Comparison of ENCODE assay signal across 28 mouse cellular contexts in genomic region chr19:10742565-10742964, GRCm38 (mm10). TPM values are rescaled to one million over a fixed set of nuclear protein-coding genes. Genes with fewer than 3 reads are reported as not detected.
DNase-seq lines count a peak whose midpoint lies in the region; ATAC-seq and TF ChIP-seq lines count a peak whose summit lies in the region.
"Had no signal": no experiment of that assay in that cellular context is flagged by ENCODE, and none has a peak within 500 bp of the region (broad histone marks: within the 10 kb centered on the region; RNA-seq: fewer than 3 reads in every experiment).

No protein-coding gene starts in this region.

- H3K9me3 ChIP-seq in heart, embryonic 11.5 days (replicated peaks; ENCODE audit: control insufficient read depth, low read length) = no peaks in the 10 kb centered on the region
- no peaks in the 10 kb centered on the region for H3K9me3 ChIP-seq in CH12.LX (replicated peaks; ENCODE audit: low read length)
- H3K9me3 ChIP-seq in lung, postnatal 0 days (ENCODE audit: low read length) = no peaks in the 10 kb centered on the region
- H3K9me3 ChIP-seq: embryonic facial prominence, embryonic 13.5 days; embryonic facial prominence, embryonic 15.5 days; forebrain, embryonic 10.5 days; forebrain, embryonic 12.5 days had no signal

- no peak for TF ChIP-seq CTCF in CH12.LX (conservative IDR thresholded peaks at IDR 0.05 in 1 of 2, IDR thresholded peaks at IDR 0.05 in 1 of 2; ENCODE audit: low read depth in 2 of 2, low read length in 2 of 2)
- TF ChIP-seq CTCF in lung, postnatal 0 days (IDR thresholded peaks at IDR 0.05) = no peak

- in situ Hi-C loops in CH12.LX (cut with MboI; ENCODE audit: low pct_ligation_motif_present, low pct_unique_long_range_greater_than_20kb, low sequenced_read_pairs) = loop anchor here (5.0 kb wide), 1 partner anchor 85 kb away; no protein-coding TSS in a partner anchor

- 63% methylated on average over 3 of the region's 3 CpGs for WGBS in heart, embryonic 11.5 days (ENCODE audit: insufficient replicate concordance)
- 50% methylated on average over 3 of the region's 3 CpGs for WGBS in lung, postnatal 0 days

- TF ChIP-seq EP300 in CH12.LX (IDR thresholded peaks at IDR 0.05; ENCODE audit: low read length) = no peak
- TF ChIP-seq EP300 in lung, postnatal 0 days (IDR thresholded peaks at IDR 0.05) = no peak

- peak; percentile 31; the same call in 1 of the 2 replicates for TF ChIP-seq POLR2A in CH12.LX (IDR thresholded peaks at IDR 0.05; ENCODE audit: low read depth, low read length)

- no peak overlapping the region for H3K4me3 ChIP-seq in heart, embryonic 11.5 days (ENCODE audit: low read depth, low read length)
- H3K4me3 ChIP-seq in CH12.LX (replicated peaks in 1 of 3; ENCODE audit: low read depth in 2 of 3, low read length in 2 of 3, poor library complexity in 1 of 3) = peak overlapping the region; percentile 62 to 91 (median 71)
- H3K4me3 ChIP-seq in lung, postnatal 0 days (ENCODE audit: low read depth, low read length) = no peak overlapping the region
- H3K4me3 ChIP-seq: embryonic facial prominence, embryonic 13.5 days; embryonic facial prominence, embryonic 15.5 days; erythroblast, embryonic 14.5 days; forebrain, embryonic 10.5 days; forebrain, embryonic 12.5 days had no signal

- peak; percentile 44 for DNase-seq in CD4-positive, CD25-positive, alpha-beta regulatory T cell, adult 2 months (ENCODE audit: low read depth, low spot score)
- DNase-seq in heart, adult 8-10 months (ENCODE audit: low spot score) = peak; percentile 38
- DNase-seq in CH12.LX (ENCODE audit: extremely low read depth) = no peak
- peak; percentile 38 for DNase-seq in naive thymus-derived CD4-positive, alpha-beta T cell, adult 2 months (ENCODE audit: low read depth)
- no peak for DNase-seq in lung, postnatal 0 days (ENCODE audit: low spot score)
- DNase-seq: adrenal gland, adult 2 months; adrenal gland, postnatal 10 days; adrenal gland, postnatal 25 days; B cell, adult 2 months; cerebellum, adult 11 months; cerebellum, adult 18-20 months; cerebellum, adult 8-10 months; cerebellum, adult 9-11 months; cerebellum, postnatal 14 days; cerebellum, postnatal 36 days; embryo, embryonic 11 days had no signal

- dilution Hi-C loops in CH12.LX (cut with MboI; ENCODE audit: extremely low pct_ligation_motif_present, extremely low pct_unique_long_range_greater_than_20kb, low sequenced_read_pairs) = no loop called here

- no peaks in the 10 kb centered on the region for H3K27me3 ChIP-seq in heart, embryonic 11.5 days (ENCODE audit: control insufficient read depth, insufficient read depth, low read length)
- H3K27me3 ChIP-seq in CH12.LX (replicated peaks) = no peaks in the 10 kb centered on the region
- H3K27me3 ChIP-seq in lung, postnatal 0 days (replicated peaks; ENCODE audit: insufficient read depth, low read length) = no peaks in the 10 kb centered on the region
- H3K27me3 ChIP-seq: embryonic facial prominence, embryonic 13.5 days; embryonic facial prominence, embryonic 15.5 days; forebrain, embryonic 12.5 days had no signal

- TF ChIP-seq RAD21 in CH12.LX (IDR thresholded peaks at IDR 0.05; ENCODE audit: low read depth, low read length) = no peak

- ATAC-seq in CD4-positive, CD25-positive, alpha-beta regulatory T cell, adult 4 months = no peak
- no peak for ATAC-seq in heart, embryonic 11.5 days (replicated peaks; ENCODE audit: insufficient number of reproducible peaks, low FRiP score, low TSS enrichment)
- ATAC-seq in lung, postnatal 0 days = no peak
- ATAC-seq: forebrain, embryonic 14.5 days; forebrain, embryonic 16.5 days had no signal

- peaks cover 5% of the 10 kb centered on the region; the same call in 1 of the 2 replicates for H3K4me1 ChIP-seq in heart, embryonic 11.5 days (ENCODE audit: control insufficient read depth, insufficient read depth, low read length)
- H3K4me1 ChIP-seq in CH12.LX (ENCODE audit: control insufficient read depth in 1 of 2, insufficient read depth in 2 of 2) = peaks cover 37 to 66% of the 10 kb centered on the region in 2 experiments
- no peaks in the 10 kb centered on the region; the same call in 1 of the 2 replicates for H3K4me1 ChIP-seq in lung, postnatal 0 days (ENCODE audit: insufficient read depth, low read depth, low read length)
- H3K4me1 ChIP-seq: forebrain, embryonic 12.5 days had no signal

- no peak overlapping the region for H3K4me2 ChIP-seq in heart, embryonic 11.5 days
- peak overlapping the region; percentile 96 for H3K4me2 ChIP-seq in CH12.LX (ENCODE audit: insufficient read depth, low read depth, poor library complexity, severe bottlenecking)
- no peak overlapping the region for H3K4me2 ChIP-seq in lung, postnatal 0 days (replicated peaks; ENCODE audit: low read depth, low read length)
- H3K4me2 ChIP-seq: embryonic facial prominence, embryonic 13.5 days; embryonic facial prominence, embryonic 15.5 days; forebrain, embryonic 12.5 days had no signal

- H3K79me2 ChIP-seq in CH12.LX (replicated peaks; ENCODE audit: control insufficient read depth, extremely low read depth, insufficient read depth, poor library complexity, severe bottlenecking) = peaks cover 17% of the 10 kb centered on the region

- H3K36me3 ChIP-seq in heart, embryonic 11.5 days (ENCODE audit: control insufficient read depth, insufficient read depth, low read length) = no peaks in the 10 kb centered on the region
- H3K36me3 ChIP-seq in CH12.LX (replicated peaks in 1 of 2; ENCODE audit: control insufficient read depth in 1 of 2, insufficient read depth in 1 of 2, low read length in 1 of 2) = peaks cover 0 to 8% of the 10 kb centered on the region in 2 experiments
- H3K36me3 ChIP-seq in lung, postnatal 0 days (ENCODE audit: insufficient read depth, low read length) = no peaks in the 10 kb centered on the region
- H3K36me3 ChIP-seq: embryonic facial prominence, embryonic 13.5 days; embryonic facial prominence, embryonic 15.5 days; forebrain, embryonic 10.5 days; forebrain, embryonic 12.5 days had no signal

- H3K27ac ChIP-seq in heart, embryonic 11.5 days (ENCODE audit: low read depth, low read length) = no peak overlapping the region
- H3K27ac ChIP-seq in CH12.LX (ENCODE audit: insufficient read depth, low read depth) = peak overlapping the region; percentile 62
- H3K27ac ChIP-seq in lung, postnatal 0 days (ENCODE audit: low read length) = no peak overlapping the region
- H3K27ac ChIP-seq: embryonic facial prominence, embryonic 13.5 days; embryonic facial prominence, embryonic 15.5 days; forebrain, embryonic 10.5 days; forebrain, embryonic 12.5 days had no signal

- H3K9ac ChIP-seq in heart, embryonic 11.5 days (ENCODE audit: low read depth, low read length) = no peak overlapping the region
- peak overlapping the region; percentile 54 for H3K9ac ChIP-seq in CH12.LX (ENCODE audit: insufficient read depth, low read depth)
- H3K9ac ChIP-seq in lung, postnatal 0 days (replicated peaks; ENCODE audit: low read depth) = no peak overlapping the region
- H3K9ac ChIP-seq: embryonic facial prominence, embryonic 13.5 days; embryonic facial prominence, embryonic 15.5 days; forebrain, embryonic 12.5 days had no signal

TF ChIP-seq in CH12.LX, 34 proteins besides CTCF, POLR2A, EP300 and RAD21:
- no peak for TF ChIP-seq MYC (IDR thresholded peaks at IDR 0.05; ENCODE audit: low read depth, low read length)
- TF ChIP-seq BHLHE40 (IDR thresholded peaks at IDR 0.05; ENCODE audit: low read depth, low read length) = no peak
- no peak for TF ChIP-seq E2F4 (IDR thresholded peaks at IDR 0.05; ENCODE audit: insufficient replicate concordance, low read depth, low read length)
- TF ChIP-seq PAX5 (IDR thresholded peaks at IDR 0.05; ENCODE audit: low read length) = no peak
- no peak for TF ChIP-seq CHD2 (IDR thresholded peaks at IDR 0.05; ENCODE audit: low read length)
- TF ChIP-seq ETS1 (conservative IDR thresholded peaks at IDR 0.05; ENCODE audit: low read depth, low read length) = no peak
- no peak for TF ChIP-seq USF2 (conservative IDR thresholded peaks at IDR 0.05; ENCODE audit: low read depth, low read length)
- TF ChIP-seq HCFC1 (IDR thresholded peaks at IDR 0.05; ENCODE audit: low read depth, low read length) = no peak
- no peak for TF ChIP-seq ELF1 (IDR thresholded peaks at IDR 0.05; ENCODE audit: low read depth, low read length)
- no peak for TF ChIP-seq JUND (conservative IDR thresholded peaks at IDR 0.05; ENCODE audit: low read depth, low read length)
- TF ChIP-seq TBP (conservative IDR thresholded peaks at IDR 0.05; ENCODE audit: low read depth, low read length) = no peak
- TF ChIP-seq RCOR1 (conservative IDR thresholded peaks at IDR 0.05; ENCODE audit: low read depth, low read length) = no peak
- no peak for TF ChIP-seq ZKSCAN1 (IDR thresholded peaks at IDR 0.05; ENCODE audit: borderline replicate concordance, low read depth, low read length)
- TF ChIP-seq MAZ (IDR thresholded peaks at IDR 0.05; ENCODE audit: low read depth, low read length) = no peak
- no peak; the same call in 1 of the 2 replicates for TF ChIP-seq MEF2A (IDR thresholded peaks at IDR 0.05; ENCODE audit: borderline replicate concordance, low read depth, low read length)
- TF ChIP-seq TCF12 (IDR thresholded peaks at IDR 0.05; ENCODE audit: low read depth, low read length) = no peak
- TF ChIP-seq ZNF384 (IDR thresholded peaks at IDR 0.05; ENCODE audit: low read depth, low read length) = no peak

RNA-seq across cellular contexts. Expression of gene Cd5, which starts 3.8 kb away (rescaled TPM):
- 100 to 1,000 TPM; 449 to 646 TPM for polyA plus RNA-seq in CD4-positive, CD25-positive, alpha-beta regulatory T cell, adult 4 months (2017; shearing (Covaris generic))
- under 1 TPM; 0.16 to 0.26 (median 0.21) TPM for total RNA-seq in heart, adult 8-10 months (2022)
- polyA plus RNA-seq in heart, embryonic 11.5 days (2014; fragmentation: Nextera tagmentation; extraction: Ambion mirVana) = 0.39 and 0.72 TPM in 2 replicates
- total RNA-seq in CH12.LX (2012; rRNA removed) (8.7 and 9.9 TPM in 2 replicates), CH12.LX (2014; rRNA removed) (17.7 and 20.7 TPM in 2 replicates)
- 46.8 and 51.4 TPM in 2 replicates for polyA plus RNA-seq in CH12.LX (2012; ENCODE audit: insufficient read length, low read depth)
- 0.48 and 0.68 TPM in 2 replicates for polyA plus RNA-seq in lung, postnatal 0 days (2015; fragmentation: Nextera tagmentation; extraction: Ambion mirVana)
- total RNA-seq: common myeloid progenitor, adult 5-6 weeks; ES-E14; MEL had no signal
- polyA plus RNA-seq: erythroblast, embryonic 14.5 days; forebrain, embryonic 10.5 days; forebrain, embryonic 12.5 days had no signal

RNA-seq across cellular contexts. Expression of gene Vps37c, which starts 54.0 kb away (rescaled TPM):
- polyA plus RNA-seq in CD4-positive, CD25-positive, alpha-beta regulatory T cell, adult 4 months (2017; shearing (Covaris generic)) = 10 to 100 TPM; 14.5 to 15.7 TPM
- total RNA-seq in heart, adult 8-10 months (2022) = 10 to 100 TPM; 21.0 to 25.1 (median 23.0) TPM
- 21.9 and 22.5 TPM in 2 replicates for polyA plus RNA-seq in heart, embryonic 11.5 days (2014; fragmentation: Nextera tagmentation; extraction: Ambion mirVana)
- total RNA-seq in CH12.LX (2012; rRNA removed) = 9.5 and 10.8 TPM in 2 replicates
- 4.9 and 6.2 TPM in 2 replicates for total RNA-seq in CH12.LX (2014; rRNA removed)
- 13.0 and 13.4 TPM in 2 replicates for polyA plus RNA-seq in CH12.LX (2012; ENCODE audit: insufficient read length, low read depth)
- 23.4 and 25.2 TPM in 2 replicates for polyA plus RNA-seq in lung, postnatal 0 days (2015; fragmentation: Nextera tagmentation; extraction: Ambion mirVana)

Comparison
In these comparisons a context has a peak if more than half of its experiments do, and no peak if none do; other contexts are left out.
1. DNase-seq: peak in CD4-positive, CD25-positive, alpha-beta regulatory T cell, adult 2 months (single experiment), heart, adult 8-10 months (single experiment) and naive thymus-derived CD4-positive, alpha-beta T cell, adult 2 months (single experiment); none in CH12.LX (single experiment) and lung, postnatal 0 days (single experiment).
2. H3K4me3 ChIP-seq: peak in CH12.LX (3 of 3); none in heart, embryonic 11.5 days (single experiment) and lung, postnatal 0 days (single experiment).
3. RNA of gene Cd5, which starts 3.8 kb away (polyA plus RNA-seq): 449 to 646 TPM in CD4-positive, CD25-positive, alpha-beta regulatory T cell, adult 4 months and 46.8 to 51.4 TPM in CH12.LX; 0.48 to 0.68 TPM in lung, postnatal 0 days and 0.39 to 0.72 TPM in heart, embryonic 11.5 days; every median in the first group is over 10 times any median in the second.